In the genomic region with DNA sequence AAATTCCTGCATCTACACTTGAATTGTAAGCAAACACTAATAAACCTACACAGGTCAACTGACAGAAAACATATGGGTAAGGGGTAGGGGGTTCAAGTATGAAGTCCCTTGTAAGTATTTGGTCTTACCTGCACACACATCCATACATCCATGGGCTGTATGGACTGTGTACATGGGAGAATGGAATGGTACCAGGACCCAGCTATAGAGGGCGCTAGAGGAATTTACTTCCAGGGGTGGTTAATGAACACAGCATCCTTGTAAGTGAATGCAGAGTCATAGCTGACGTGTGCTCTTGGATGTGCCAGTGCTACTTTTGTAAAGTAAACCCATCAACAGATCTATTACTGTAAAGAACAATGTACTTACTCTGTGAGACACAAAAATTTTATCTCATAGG, we compare ENCODE assay signal across 9 mouse cellular contexts.
DNase-seq lines count a peak whose midpoint lies in the region; ATAC-seq lines count a peak whose summit lies in the region.
"Had no signal": no experiment of that assay in that cellular context is flagged by ENCODE, and none has a peak within 500 bp of the region (broad histone marks: within the 10 kb centered on the region; RNA-seq: fewer than 3 reads in every experiment).

No protein-coding gene starts in this region.

- peak; percentile 76 for ATAC-seq in common myeloid progenitor, adult 5-6 weeks (replicated peaks; ENCODE audit: low read depth, poor library complexity, severe bottlenecking)
- peak; percentile 44; the same call in 1 of the 2 replicates for ATAC-seq in neural tube, embryonic 12.5 days (ENCODE audit: low FRiP score, low read depth)

- no peak overlapping the region for H3K4me3 ChIP-seq in neural tube, embryonic 12.5 days
- H3K4me3 ChIP-seq: limb, embryonic 13.5 days had no signal

- no peaks in the 10 kb centered on the region for H3K9me3 ChIP-seq in neural tube, embryonic 12.5 days
- H3K9me3 ChIP-seq: limb, embryonic 13.5 days had no signal

- no peak overlapping the region for H3K9ac ChIP-seq in neural tube, embryonic 12.5 days
- H3K9ac ChIP-seq: limb, embryonic 13.5 days had no signal

- DNase-seq in adrenal gland, adult (ENCODE audit: inconsistent age in 2 of 2, low spot score in 1 of 2), result peak; percentile 6 to 55
- no peak for DNase-seq in adrenal gland, postnatal 4 days (ENCODE audit: low spot score in 2 of 2)
- peak; percentile 21 for DNase-seq in left cerebral cortex, adult 11 months (ENCODE audit: low spot score)
- DNase-seq in left cerebral cortex, adult 8-10 months (ENCODE audit: low spot score in 2 of 2), result no peak
- DNase-seq in induced T-regulatory cell, adult 2 months (ENCODE audit: low read depth), result peak; percentile 1
- DNase-seq in gastrocnemius, postnatal 36 days, result no peak

- H3K27ac ChIP-seq in neural tube, embryonic 12.5 days, result no peak overlapping the region
- H3K27ac ChIP-seq: limb, embryonic 13.5 days had no signal

- intact Hi-C loops in gastrocnemius, postnatal 36 days (cut with DNase I), result no loop called here

- H3K36me3 ChIP-seq in neural tube, embryonic 12.5 days, result no peaks in the 10 kb centered on the region
- H3K36me3 ChIP-seq: limb, embryonic 13.5 days had no signal

- H3K27me3 ChIP-seq in neural tube, embryonic 12.5 days (replicated peaks), result no peaks in the 10 kb centered on the region
- H3K27me3 ChIP-seq: limb, embryonic 13.5 days had no signal

- no peak overlapping the region for H3K4me2 ChIP-seq in neural tube, embryonic 12.5 days (replicated peaks)
- H3K4me2 ChIP-seq: limb, embryonic 13.5 days had no signal

- H3K4me1 ChIP-seq in neural tube, embryonic 12.5 days, result no peaks in the 10 kb centered on the region
- H3K4me1 ChIP-seq: limb, embryonic 13.5 days had no signal

- WGBS in neural tube, embryonic 12.5 days, result 19% methylated on average over 2 of the region's 2 CpGs

Comparison
In these comparisons a context has a peak if more than half of its experiments do, and no peak if none do; other contexts are left out.
1. DNase-seq: peak in adrenal gland, adult (2 of 2), left cerebral cortex, adult 11 months (single experiment) and induced T-regulatory cell, adult 2 months (single experiment); none in adrenal gland, postnatal 4 days (0 of 2), left cerebral cortex, adult 8-10 months (0 of 2) and gastrocnemius, postnatal 36 days (0 of 2).